Mouse (Mus musculus) neural tube, embryonic 11.5 days (tissue): ENCODE measurements at regions not wholly inside any gene's neighbourhood (a gene's known extent, or its start where the extent isn't known, plus 50 kb on each side); places are given as distances from the start of the nearest gene placed in this dataset.

Experiments
- ATAC-seq: fragments of 200-750 bp; cut with Nextera tagmentation; 2 replicates; pipeline ENCODE4 v1.8.0; 2017; ENCODE audit warnings: moderate number of reproducible peaks, mild to moderate bottlenecking, moderate TSS enrichment, moderate library complexity; ENCODE audit not compliant: insufficient read depth, low FRiP score, low TSS enrichment
- DNase-seq: peaks from one replicate; pipeline ENCODE4 v3.0.0-alpha.2; 2015; ENCODE audit warnings: low spot score
- H3K27ac ChIP-seq: fragments of 300-500 bp; sonication (generic); 2 replicates; pipeline ENCODE4 v1.5.1; 2014; ENCODE audit warnings: low read depth, mild to moderate bottlenecking, low read length
- H3K27me3 ChIP-seq: fragments of 300-500 bp; sonication (generic); 2 replicates; pipeline ENCODE4 v1.6.1; 2014; ENCODE audit warnings: mild to moderate bottlenecking, low read length, mixed read lengths; ENCODE audit not compliant: control insufficient read depth, insufficient read depth
- H3K36me3 ChIP-seq: fragments of 300-500 bp; sonication (generic); 2 replicates; pipeline ENCODE4 v1.6.1; 2014; ENCODE audit warnings: mild to moderate bottlenecking, low read length, moderate library complexity, mixed read lengths; ENCODE audit not compliant: control insufficient read depth, insufficient read depth
- H3K4me1 ChIP-seq: fragments of 300-500 bp; sonication (generic); 2 replicates; pipeline ENCODE4 v1.6.1; 2014; ENCODE audit warnings: low read length, mixed read lengths; ENCODE audit not compliant: control insufficient read depth, insufficient read depth
- H3K4me2 ChIP-seq: fragments of 300-500 bp; sonication (generic); 2 replicates; pipeline ENCODE4 v1.6.1; 2014; ENCODE audit warnings: low read depth, mild to moderate bottlenecking, moderate library complexity
- H3K4me3 ChIP-seq: fragments of 300-500 bp; sonication (generic); 2 replicates; pipeline ENCODE4 v1.5.1; 2014; ENCODE audit warnings: low read depth, low read length
- H3K9ac ChIP-seq: fragments of 300-500 bp; sonication (generic); 2 replicates; pipeline ENCODE4 v1.6.1; 2014; ENCODE audit warnings: mild to moderate bottlenecking, low read length
- H3K9me3 ChIP-seq: fragments of 300-500 bp; sonication (generic); 2 replicates; pipeline ENCODE4 v1.6.1; 2016; ENCODE audit warnings: low read length; ENCODE audit not compliant: control insufficient read depth
- WGBS: fragments of 180-500 bp; shearing (Covaris S2); extraction: QIAGEN DNeasy Blood & Tissue Kit; methylation state at CpG from one replicate; pipeline ENCODE4 v1.1.7; 2014; 5-methylcytosine and 5-hydroxymethylcytosine counted together

- DNase-seq (no peak), ATAC-seq (no peak)
- Histone ChIP-seq H3K36me3 (no peaks in the 10 kb centered on the region), H3K9me3 (no peaks in the 10 kb centered on the region), H3K27ac (no peak overlapping the region), H3K27me3 (no peaks in the 10 kb centered on the region), H3K4me3 (no peak overlapping the region), H3K4me2 (no peak overlapping the region), H3K4me1 (peaks cover 2% of the 10 kb centered on the region; the same call in 1 of the 2 replicates), H3K9ac (no peak overlapping the region)
- WGBS, result 75% methylated on average over 20 of the region's 20 CpGs
These were observed 462.1 kb upstream of the Arglu1 start for GRCm38 (mm10) chr8:9152313-9152925.

- Histone ChIP-seq H3K27ac (no peak overlapping the region), H3K4me1 (no peaks in the 10 kb centered on the region), H3K9me3 (no peaks in the 10 kb centered on the region), H3K4me3 (no peak overlapping the region), H3K36me3 (no peaks in the 10 kb centered on the region), H3K27me3 (no peaks in the 10 kb centered on the region), H3K9ac (no peak overlapping the region), H3K4me2 (no peak overlapping the region)
- ATAC-seq (no peak), DNase-seq (no peak)
- WGBS, result 85% methylated on average over 3 of the region's 3 CpGs
These were observed 454.0 kb upstream of the Arglu1 start for GRCm38 (mm10) chr8:9144362-9144761.

- 58% methylated on average over 3 of the region's 3 CpGs for WGBS
- H3K4me1 ChIP-seq, result no peaks in the 10 kb centered on the region
- H3K27ac ChIP-seq, result no peak overlapping the region
- no peaks in the 10 kb centered on the region for H3K27me3 ChIP-seq
- no peaks in the 10 kb centered on the region for H3K9me3 ChIP-seq
- no peak overlapping the region for H3K4me2 ChIP-seq
- H3K36me3 ChIP-seq, result no peaks in the 10 kb centered on the region
- no peak overlapping the region for H3K4me3 ChIP-seq
- DNase-seq (no peak), ATAC-seq (no peak)
- H3K9ac ChIP-seq, result no peak overlapping the region
These were observed 449.5 kb upstream of the Arglu1 start for GRCm38 (mm10) chr8:9139781-9140180.

GRCm38 (mm10) chr8:9139059-9139620 is 448.8 kb upstream of the Arglu1 start:
- Histone ChIP-seq H3K4me1 (no peaks in the 10 kb centered on the region), H3K9ac (no peak overlapping the region), H3K27ac (no peak overlapping the region), H3K4me3 (no peak overlapping the region), H3K36me3 (no peaks in the 10 kb centered on the region), H3K9me3 (no peaks in the 10 kb centered on the region), H3K4me2 (no peak overlapping the region), H3K27me3 (no peaks in the 10 kb centered on the region)
- ATAC-seq (no peak), DNase-seq (no peak)
- 79% methylated on average over 3 of the region's 3 CpGs for WGBS

GRCm38 (mm10) chr8:9133758-9134157 is 443.4 kb upstream of the Arglu1 start:
- H3K27me3 ChIP-seq, result no peaks in the 10 kb centered on the region
- no peak for ATAC-seq
- 72% methylated on average over 7 of the region's 7 CpGs for WGBS

GRCm38 (mm10) chr8:9132612-9133218 is 442.4 kb upstream of the Arglu1 start:
- no peak overlapping the region for H3K4me3 ChIP-seq
- ATAC-seq, result no peak
- H3K27me3 ChIP-seq, result no peaks in the 10 kb centered on the region
- 85% methylated on average over 5 of the region's 5 CpGs for WGBS
- H3K4me2 ChIP-seq, result no peak overlapping the region
- DNase-seq, result no peak
- no peaks in the 10 kb centered on the region for H3K4me1 ChIP-seq
- no peak overlapping the region for H3K9ac ChIP-seq
- H3K9me3 ChIP-seq, result no peaks in the 10 kb centered on the region
- no peak overlapping the region for H3K27ac ChIP-seq
- no peaks in the 10 kb centered on the region for H3K36me3 ChIP-seq

More at GRCm38 (mm10) chr8:9133758-9134157, 443.4 kb upstream of the Arglu1 start:
- DNase-seq, result no peak
- Histone ChIP-seq H3K9ac (no peak overlapping the region), H3K4me3 (no peak overlapping the region), H3K4me2 (no peak overlapping the region), H3K9me3 (no peaks in the 10 kb centered on the region), H3K36me3 (no peaks in the 10 kb centered on the region), H3K4me1 (no peaks in the 10 kb centered on the region), H3K27ac (no peak overlapping the region)

GRCm38 (mm10) chr8:9131249-9131648 is 440.9 kb upstream of the Arglu1 start:
- no peaks in the 10 kb centered on the region for H3K36me3 ChIP-seq
- DNase-seq (no peak), ATAC-seq (no peak)
- H3K27ac ChIP-seq, result no peak overlapping the region
- H3K9ac ChIP-seq, result no peak overlapping the region
- H3K9me3 ChIP-seq, result no peaks in the 10 kb centered on the region
- no peaks in the 10 kb centered on the region for H3K4me1 ChIP-seq
- 85% methylated on average over 4 of the region's 4 CpGs for WGBS
- H3K4me2 ChIP-seq, result no peak overlapping the region
- no peaks in the 10 kb centered on the region for H3K27me3 ChIP-seq
- H3K4me3 ChIP-seq, result no peak overlapping the region

- Histone ChIP-seq H3K27me3 (no peaks in the 10 kb centered on the region), H3K36me3 (no peaks in the 10 kb centered on the region), H3K4me2 (no peak overlapping the region), H3K27ac (no peak overlapping the region), H3K4me3 (no peak overlapping the region), H3K9ac (no peak overlapping the region), H3K9me3 (no peaks in the 10 kb centered on the region), H3K4me1 (no peaks in the 10 kb centered on the region)
- no peak for ATAC-seq
- DNase-seq, result no peak
- WGBS, result 82% methylated on average over 4 of the region's 4 CpGs
These were observed 434.2 kb upstream of the Arglu1 start for GRCm38 (mm10) chr8:9124503-9124902.
